In the genomic region with DNA sequence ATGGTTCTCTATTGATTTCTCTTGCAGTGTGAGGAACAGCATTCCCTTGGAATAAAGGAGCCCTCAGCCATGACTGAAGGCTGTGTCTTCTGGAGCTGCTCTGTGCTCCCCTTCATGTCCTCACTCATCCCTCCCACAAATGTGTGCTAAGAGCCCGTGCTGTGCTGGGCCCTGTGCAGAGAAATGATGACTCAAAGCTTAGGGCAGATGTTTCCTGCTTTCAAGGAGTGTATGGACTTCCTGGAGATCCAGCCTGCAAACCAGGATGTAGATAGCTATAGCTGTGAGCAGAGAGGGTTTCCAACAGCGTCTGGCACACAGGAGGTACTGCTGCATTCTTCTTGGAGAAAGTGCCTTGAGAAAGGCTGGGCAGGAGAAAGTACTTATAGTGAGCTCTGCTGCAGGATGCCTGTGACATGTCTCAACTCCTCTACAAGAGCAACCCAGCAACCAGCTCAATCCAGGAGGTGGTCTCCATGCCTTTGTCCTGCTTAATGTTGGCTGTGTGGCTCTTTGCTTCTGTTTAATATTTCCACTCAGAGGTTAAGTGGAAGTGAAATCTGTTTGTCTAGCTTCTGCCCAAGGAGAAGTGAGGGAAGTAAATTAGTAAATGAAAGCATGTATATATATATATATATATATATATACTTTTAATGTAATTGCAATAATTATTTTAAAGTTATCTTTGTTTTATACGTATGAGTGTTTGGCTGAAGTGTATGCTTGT, we compare ENCODE assay signal across 11 mouse cellular contexts. TPM values are rescaled to one million over a fixed set of nuclear protein-coding genes. Genes with fewer than 3 reads are reported as not detected.
DNase-seq lines count a peak whose midpoint lies in the region; ATAC-seq lines count a peak whose summit lies in the region.
"Had no signal": no experiment of that assay in that cellular context is flagged by ENCODE, and none has a peak within 500 bp of the region (broad histone marks: within the 10 kb centered on the region; RNA-seq: fewer than 3 reads in every experiment).

No protein-coding gene starts in this region.

- H3K27me3 ChIP-seq in hindbrain, embryonic 11.5 days (ENCODE audit: control insufficient read depth, insufficient read depth, low read length): no peaks in the 10 kb centered on the region
- H3K27me3 ChIP-seq in hindbrain, embryonic 12.5 days: no peaks in the 10 kb centered on the region
- no peaks in the 10 kb centered on the region for H3K27me3 ChIP-seq in liver, embryonic 13.5 days

- H3K4me3 ChIP-seq in hindbrain, embryonic 11.5 days (ENCODE audit: low read depth, low read length): no peak overlapping the region
- no peak overlapping the region for H3K4me3 ChIP-seq in hindbrain, embryonic 12.5 days
- no peak overlapping the region for H3K4me3 ChIP-seq in liver, embryonic 13.5 days (replicated peaks)

- DNase-seq in hindbrain, embryonic 11.5 days (ENCODE audit: low spot score): no peak
- peak; percentile 24 for DNase-seq in NIH3T3 (ENCODE audit: low read depth)
- DNase-seq in heart, adult 9 months (ENCODE audit: low spot score in 2 of 2): peak; percentile 34 to 72
- DNase-seq in liver, embryonic 13.5 days: no peak
- DNase-seq in retina, embryonic 14.5 days (ENCODE audit: low spot score): no peak
- no peak for DNase-seq in layer of hippocampus, adult 18-20 months (ENCODE audit: low spot score in 2 of 2)
- DNase-seq in left cerebral cortex, adult 11 months (ENCODE audit: low spot score): no peak
- DNase-seq: cerebellum, adult 9-10 months had no signal

- WGBS in hindbrain, embryonic 11.5 days: 79% methylated on average over 3 of the region's 3 CpGs
- 85% methylated on average over 3 of the region's 3 CpGs for WGBS in hindbrain, embryonic 12.5 days
- 30% methylated on average over 3 of the region's 3 CpGs for whole genome bisulfite sequencing in liver, embryonic 13.5 days (ENCODE audit: insufficient replicate concordance)

- H3K4me2 ChIP-seq in hindbrain, embryonic 11.5 days (replicated peaks; ENCODE audit: low read depth, low read length): no peak overlapping the region
- no peak overlapping the region for H3K4me2 ChIP-seq in hindbrain, embryonic 12.5 days (replicated peaks)
- H3K4me2 ChIP-seq in liver, embryonic 13.5 days: no peak overlapping the region

- no peak overlapping the region for H3K9ac ChIP-seq in hindbrain, embryonic 11.5 days (ENCODE audit: low read depth, low read length)
- H3K9ac ChIP-seq in hindbrain, embryonic 12.5 days: no peak overlapping the region
- no peak overlapping the region for H3K9ac ChIP-seq in liver, embryonic 13.5 days

- H3K9me3 ChIP-seq in hindbrain, embryonic 11.5 days (ENCODE audit: control insufficient read depth, low read length): no peaks in the 10 kb centered on the region
- no peaks in the 10 kb centered on the region for H3K9me3 ChIP-seq in hindbrain, embryonic 12.5 days (replicated peaks)
- no peaks in the 10 kb centered on the region for H3K9me3 ChIP-seq in liver, embryonic 13.5 days (replicated peaks)
- H3K9me3 ChIP-seq: G1E had no signal

- no peaks in the 10 kb centered on the region for H3K4me1 ChIP-seq in hindbrain, embryonic 11.5 days (replicated peaks; ENCODE audit: control insufficient read depth, insufficient read depth, low read length)
- H3K4me1 ChIP-seq in hindbrain, embryonic 12.5 days: no peaks in the 10 kb centered on the region
- H3K4me1 ChIP-seq in liver, embryonic 13.5 days (replicated peaks): peaks cover 11% of the 10 kb centered on the region

- no peak overlapping the region for H3K27ac ChIP-seq in hindbrain, embryonic 11.5 days (ENCODE audit: low read depth, low read length)
- no peak overlapping the region for H3K27ac ChIP-seq in hindbrain, embryonic 12.5 days
- H3K27ac ChIP-seq in liver, embryonic 13.5 days: peak overlapping the region; percentile 30

- no peaks in the 10 kb centered on the region for H3K36me3 ChIP-seq in hindbrain, embryonic 11.5 days (ENCODE audit: control insufficient read depth, insufficient read depth, low read length)
- H3K36me3 ChIP-seq in hindbrain, embryonic 12.5 days: no peaks in the 10 kb centered on the region
- no peaks in the 10 kb centered on the region for H3K36me3 ChIP-seq in liver, embryonic 13.5 days
- H3K36me3 ChIP-seq: G1E had no signal

- ATAC-seq in hindbrain, embryonic 11.5 days (ENCODE audit: low FRiP score): 0 out of 2 replicates have a peak, but pooled peaks have one; percentile 30
- ATAC-seq in hindbrain, embryonic 12.5 days (ENCODE audit: low FRiP score): no peak
- peak; percentile 73 for ATAC-seq in liver, embryonic 13.5 days (ENCODE audit: low read depth)

RNA-seq across cellular contexts. Expression of a gene that starts 8.5 kb away (rescaled TPM):
- 0.08 TPM in 1 of 2 replicates, not detected in the other for polyA plus RNA-seq in hindbrain, embryonic 11.5 days (2014; fragmentation: Nextera tagmentation; extraction: Ambion mirVana)
- 0.10 TPM in 1 of 2 replicates, not detected in the other for polyA plus RNA-seq in hindbrain, embryonic 12.5 days (2016; fragmentation: Nextera tagmentation; extraction: Ambion mirVana)
- polyA plus RNA-seq in liver, embryonic 13.5 days (2015; fragmentation: Nextera tagmentation; extraction: Ambion mirVana): not detected in 2 replicates
- not detected for total RNA-seq in layer of hippocampus, adult 18-20 months (2021)
- polyA plus RNA-seq: G1E; gonadal fat pad, adult 2 months had no signal

Comparison
In these comparisons a context has a peak if more than half of its experiments do, and no peak if none do; other contexts are left out.
1. DNase-seq: peak in NIH3T3 (single experiment) and heart, adult 9 months (2 of 2); none in hindbrain, embryonic 11.5 days (single experiment), liver, embryonic 13.5 days (single experiment), retina, embryonic 14.5 days (single experiment), layer of hippocampus, adult 18-20 months (0 of 2) and left cerebral cortex, adult 11 months (single experiment).